ENCODE assay signal across 8 mouse cellular contexts in the genomic region with DNA sequence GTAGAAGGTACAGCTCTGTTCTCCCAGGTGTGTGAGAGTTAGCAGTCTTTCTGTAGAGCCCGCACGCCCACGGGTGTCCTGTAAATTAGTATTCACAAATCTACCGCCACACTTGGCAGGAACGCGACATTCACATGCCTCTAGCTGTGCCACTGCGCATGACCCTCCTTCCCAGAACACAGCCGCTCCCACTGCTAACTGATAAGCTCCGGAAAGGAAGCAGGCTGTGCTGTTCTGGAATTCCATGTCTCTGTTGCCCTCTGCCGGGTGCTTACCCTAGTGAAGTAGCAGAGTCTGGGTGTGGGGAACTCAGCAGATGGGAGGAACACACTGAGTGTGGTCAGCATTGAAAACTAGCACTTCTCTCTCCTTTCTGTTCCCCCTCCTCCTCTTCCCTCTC. TPM values are rescaled to one million over a fixed set of nuclear protein-coding genes. Genes with fewer than 3 reads are reported as not detected.
A peak's percentile ranks its signal among the peaks of the same experiment; 100 is the strongest.
DNase-seq lines count a peak whose midpoint lies in the region; ATAC-seq and TF ChIP-seq lines count a peak whose summit lies in the region.

No protein-coding gene starts in this region.

- no peak for TF ChIP-seq EP300 in liver, embryonic 14.5 days (IDR thresholded peaks at IDR 0.05; ENCODE audit: low read depth)

- peak; percentile 47 for DNase-seq in ES-E14 (ENCODE audit: low read depth, low spot score)
- DNase-seq in cerebellum, adult 18-20 months: peak; percentile 83 to 92
- DNase-seq in heart, postnatal 14 days: peak; percentile 84
- peak; percentile 78 to 86 for DNase-seq in kidney, postnatal 4 days
- peak in 1 of 3 experiments; percentile 22 for DNase-seq in liver, embryonic 14.5 days (ENCODE audit: low read depth in 3 of 3, low spot score in 3 of 3)
- DNase-seq in neural tube, embryonic 11.5 days (ENCODE audit: low spot score): peak; percentile 72
- peak; percentile 83 for DNase-seq in testis, postnatal 14 days (ENCODE audit: low spot score)

- H3K36me3 ChIP-seq in ES-E14 (ENCODE audit: control insufficient read depth, insufficient read depth, low read length, poor library complexity, severe bottlenecking): no peaks in the 10 kb centered on the region
- H3K36me3 ChIP-seq in forebrain, embryonic 16.5 days (ENCODE audit: control insufficient read depth, insufficient read depth): no peaks in the 10 kb centered on the region
- H3K36me3 ChIP-seq in liver, embryonic 14.5 days (replicated peaks; ENCODE audit: control insufficient read depth, insufficient read depth, low read depth): no peaks in the 10 kb centered on the region
- no peaks in the 10 kb centered on the region for H3K36me3 ChIP-seq in neural tube, embryonic 11.5 days (ENCODE audit: control insufficient read depth, insufficient read depth, low read length)

- H3K27me3 ChIP-seq in forebrain, embryonic 16.5 days (replicated peaks; ENCODE audit: control insufficient read depth, insufficient read depth, low read length): no peaks in the 10 kb centered on the region
- H3K27me3 ChIP-seq in liver, embryonic 14.5 days (ENCODE audit: control insufficient read depth, insufficient read depth, low read length): no peaks in the 10 kb centered on the region
- H3K27me3 ChIP-seq in neural tube, embryonic 11.5 days (ENCODE audit: control insufficient read depth, insufficient read depth, low read length): no peaks in the 10 kb centered on the region

- ATAC-seq in forebrain, embryonic 16.5 days: peak; percentile 94
- 0 out of 2 replicates have a peak, but pooled peaks have one; percentile 43 for ATAC-seq in liver, embryonic 14.5 days (ENCODE audit: insufficient read depth)
- ATAC-seq in neural tube, embryonic 11.5 days (ENCODE audit: insufficient read depth, low FRiP score, low TSS enrichment): peak; percentile 59

- no peak overlapping the region for H3K4me3 ChIP-seq in ES-E14 (ENCODE audit: insufficient read depth in 1 of 2, low read depth in 1 of 2, low read length in 2 of 2, poor library complexity in 1 of 2, severe bottlenecking in 1 of 2)
- peak overlapping the region; percentile 12; the same call in 1 of the 2 replicates for H3K4me3 ChIP-seq in forebrain, embryonic 16.5 days (replicated peaks; ENCODE audit: low read length)
- H3K4me3 ChIP-seq in liver, embryonic 14.5 days (ENCODE audit: insufficient read depth in 1 of 2, low read depth in 2 of 2, low read length in 2 of 2): no peak overlapping the region
- no peak overlapping the region for H3K4me3 ChIP-seq in neural tube, embryonic 11.5 days (ENCODE audit: low read depth, low read length)

- 5% methylated on average over 10 of the region's 10 CpGs for WGBS in forebrain, embryonic 16.5 days
- WGBS in liver, embryonic 14.5 days (ENCODE audit: insufficient replicate concordance): 6% methylated on average over 10 of the region's 10 CpGs
- WGBS in neural tube, embryonic 11.5 days: 19% methylated on average over 10 of the region's 10 CpGs

- peak overlapping the region; percentile 47 for H3K4me2 ChIP-seq in forebrain, embryonic 16.5 days (ENCODE audit: low read length)
- no peak overlapping the region for H3K4me2 ChIP-seq in liver, embryonic 14.5 days (ENCODE audit: low read depth)
- H3K4me2 ChIP-seq in neural tube, embryonic 11.5 days (ENCODE audit: low read depth): peak overlapping the region; percentile 22

- H3K9me3 ChIP-seq in ES-E14 (ENCODE audit: control insufficient read depth, insufficient read depth, low read depth, low read length): no peaks in the 10 kb centered on the region
- H3K9me3 ChIP-seq in forebrain, embryonic 16.5 days (ENCODE audit: control insufficient read depth, low read length): no peaks in the 10 kb centered on the region
- H3K9me3 ChIP-seq in liver, embryonic 14.5 days (ENCODE audit: control insufficient read depth, low read length): no peaks in the 10 kb centered on the region
- no peaks in the 10 kb centered on the region for H3K9me3 ChIP-seq in neural tube, embryonic 11.5 days (ENCODE audit: control insufficient read depth, low read length)

- TF ChIP-seq CTCF in liver, embryonic 14.5 days (IDR thresholded peaks at IDR 0.05; ENCODE audit: low read depth): peak; percentile 59

- in situ Hi-C loops in ES-E14 (cut with MboI; ENCODE audit: low sequenced_read_pairs in 2 of 2, unreplicated experiment in 2 of 2): no loop called here

- no peak overlapping the region for H3K9ac ChIP-seq in ES-E14 (ENCODE audit: insufficient read depth, low read depth, low read length, poor library complexity, severe bottlenecking)
- H3K9ac ChIP-seq in forebrain, embryonic 16.5 days (replicated peaks; ENCODE audit: low read depth, low read length): no peak overlapping the region; the same call in 1 of the 2 replicates
- H3K9ac ChIP-seq in liver, embryonic 14.5 days (replicated peaks): no peak overlapping the region
- H3K9ac ChIP-seq in neural tube, embryonic 11.5 days (ENCODE audit: low read length): no peak overlapping the region

- H3K4me1 ChIP-seq in ES-E14 (ENCODE audit: control insufficient read depth in 2 of 2, insufficient read depth in 2 of 2, low read length in 2 of 2, poor library complexity in 1 of 2): peaks cover 0 to 18% of the 10 kb centered on the region in 2 experiments; a peak in 3 of 4 replicates
- peaks cover 14% of the 10 kb centered on the region for H3K4me1 ChIP-seq in forebrain, embryonic 16.5 days (replicated peaks; ENCODE audit: control insufficient read depth, insufficient read depth, low read length)
- no peaks in the 10 kb centered on the region for H3K4me1 ChIP-seq in liver, embryonic 14.5 days (replicated peaks; ENCODE audit: control insufficient read depth in 2 of 2, insufficient read depth in 2 of 2, low read length in 1 of 2)
- no peaks in the 10 kb centered on the region for H3K4me1 ChIP-seq in neural tube, embryonic 11.5 days (ENCODE audit: control insufficient read depth, insufficient read depth, low read length)

- intact Hi-C loops in heart, postnatal 14 days (cut with DNase I): loop anchor here (10.0 kb wide), 2 partner anchors 221 to 301 kb away; a partner anchor contains a TSS

- H3K27ac ChIP-seq in ES-E14 (ENCODE audit: insufficient read depth, low read depth, low read length, poor library complexity, severe bottlenecking): no peak overlapping the region
- H3K27ac ChIP-seq in forebrain, embryonic 16.5 days (ENCODE audit: low read length): no peak overlapping the region
- H3K27ac ChIP-seq in liver, embryonic 14.5 days: no peak overlapping the region
- H3K27ac ChIP-seq in neural tube, embryonic 11.5 days (ENCODE audit: low read depth, low read length): no peak overlapping the region

TF ChIP-seq in ES-E14, 5 proteins besides CTCF, POLR2A, EP300 and RAD21:
- TF ChIP-seq CHD2 (IDR thresholded peaks at IDR 0.05; ENCODE audit: low read depth, low read length) (no peak), MAFK (IDR thresholded peaks at IDR 0.05; ENCODE audit: insufficient read depth, low read depth, low read length) (no peak)

RNA-seq across cellular contexts. Expression of a gene that starts 2.1 kb away (rescaled TPM):
- total RNA-seq in ES-E14 (2012; rRNA removed): 0.53 and 0.94 TPM in 2 replicates
- 0.08 and 0.53 TPM in 2 replicates for polyA plus RNA-seq in forebrain, embryonic 16.5 days (2015; fragmentation: Nextera tagmentation; extraction: Ambion mirVana)
- under 1 TPM in 1 of 2 experiments, not detected in 1; 0.33 TPM for total RNA-seq in heart, postnatal 14 days (2021)
- not detected in 2 replicates for polyA plus RNA-seq in liver, embryonic 14.5 days (2012; rRNA removed)
- polyA plus RNA-seq in liver, embryonic 14.5 days (2014; fragmentation: Nextera tagmentation; extraction: Ambion mirVana): not detected in 2 replicates
- 0.42 and 0.93 TPM in 2 replicates for polyA plus RNA-seq in neural tube, embryonic 11.5 days (2014; fragmentation: Nextera tagmentation; extraction: Ambion mirVana)

Comparison
In these comparisons a context has a peak if more than half of its experiments do, and no peak if none do; other contexts are left out.
1. ATAC-seq: peak in every context shown above with its lines; median percentile 94 in forebrain, embryonic 16.5 days; 59 in neural tube, embryonic 11.5 days; 43 in liver, embryonic 14.5 days.